Mouse (Mus musculus): ENCODE data around the gene Slc5a11.

Gene Slc5a11

GRCm38 (mm10) chr7:123214365-123215075 lies at the start of gene Slc5a11:
TSS of gene Slc5a11 (plus strand) at chr7:123214780.
- DNase-seq: no peak

DNA sequence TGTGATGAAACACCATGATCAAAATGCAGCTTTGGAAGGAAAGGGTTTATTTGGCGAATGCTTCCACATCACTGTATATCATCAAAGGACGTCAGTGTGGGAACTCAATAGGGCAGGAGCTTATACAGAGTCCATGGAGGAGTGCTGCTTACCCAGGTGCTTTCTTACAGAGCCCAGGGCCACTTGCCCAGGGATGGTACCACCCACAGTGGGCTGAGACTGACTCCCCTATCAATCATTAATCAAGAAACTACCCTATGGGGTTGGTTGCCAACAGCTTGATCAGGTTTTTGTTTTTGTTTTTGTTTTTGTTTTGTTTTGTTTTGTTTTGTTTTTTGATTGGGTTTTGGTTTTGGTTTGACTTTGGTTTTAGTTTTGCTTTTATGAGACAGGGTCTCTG lies 47.1 kb upstream of the Slc5a11 start:
- no peak for DNase-seq

DNA sequence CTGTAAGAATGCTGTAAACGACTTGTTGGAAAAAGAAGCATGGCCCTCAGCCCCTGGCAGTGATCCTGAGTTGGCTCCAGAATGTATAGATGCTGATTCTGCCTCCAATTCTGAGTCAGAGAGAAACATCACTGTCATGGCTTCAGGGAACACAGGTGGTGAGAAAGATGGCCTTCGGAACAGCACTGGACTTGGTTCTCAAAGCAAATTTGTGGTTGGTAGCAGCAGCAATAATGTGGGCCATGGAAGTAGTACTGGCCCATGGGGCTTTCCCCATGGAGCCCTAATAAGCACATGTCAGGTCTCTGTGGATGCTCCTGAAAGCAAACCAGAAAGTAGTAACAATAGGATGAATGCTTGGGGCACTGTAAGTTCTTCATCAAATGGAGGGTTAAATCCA lies 45.0 kb upstream of the Slc5a11 start:
- no peak for DNase-seq

DNA sequence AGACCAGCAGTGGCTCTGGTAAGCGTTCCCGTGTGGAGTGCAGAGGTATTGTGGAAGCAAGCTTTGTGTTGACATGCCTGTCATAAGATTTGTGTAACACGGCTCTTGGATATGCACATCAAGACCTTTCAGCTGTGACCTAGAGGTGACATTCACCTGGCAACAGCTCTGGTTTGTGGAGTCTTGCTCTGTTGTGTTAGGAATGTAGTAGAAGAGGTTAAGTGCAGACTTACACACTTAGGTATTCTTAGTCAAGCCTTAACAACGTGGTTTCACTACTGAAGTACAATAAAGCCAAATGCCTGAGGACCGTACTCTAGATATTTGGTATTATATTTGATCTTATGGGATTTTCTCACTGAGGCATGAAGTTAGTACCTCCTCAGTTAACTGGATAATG lies 42.5 kb upstream of the Slc5a11 start:
- DNase-seq: no peak

GRCm38 (mm10) chr7:123177215-123177614 lies 37.4 kb upstream of the Slc5a11 start:
- no peak for DNase-seq

DNA sequence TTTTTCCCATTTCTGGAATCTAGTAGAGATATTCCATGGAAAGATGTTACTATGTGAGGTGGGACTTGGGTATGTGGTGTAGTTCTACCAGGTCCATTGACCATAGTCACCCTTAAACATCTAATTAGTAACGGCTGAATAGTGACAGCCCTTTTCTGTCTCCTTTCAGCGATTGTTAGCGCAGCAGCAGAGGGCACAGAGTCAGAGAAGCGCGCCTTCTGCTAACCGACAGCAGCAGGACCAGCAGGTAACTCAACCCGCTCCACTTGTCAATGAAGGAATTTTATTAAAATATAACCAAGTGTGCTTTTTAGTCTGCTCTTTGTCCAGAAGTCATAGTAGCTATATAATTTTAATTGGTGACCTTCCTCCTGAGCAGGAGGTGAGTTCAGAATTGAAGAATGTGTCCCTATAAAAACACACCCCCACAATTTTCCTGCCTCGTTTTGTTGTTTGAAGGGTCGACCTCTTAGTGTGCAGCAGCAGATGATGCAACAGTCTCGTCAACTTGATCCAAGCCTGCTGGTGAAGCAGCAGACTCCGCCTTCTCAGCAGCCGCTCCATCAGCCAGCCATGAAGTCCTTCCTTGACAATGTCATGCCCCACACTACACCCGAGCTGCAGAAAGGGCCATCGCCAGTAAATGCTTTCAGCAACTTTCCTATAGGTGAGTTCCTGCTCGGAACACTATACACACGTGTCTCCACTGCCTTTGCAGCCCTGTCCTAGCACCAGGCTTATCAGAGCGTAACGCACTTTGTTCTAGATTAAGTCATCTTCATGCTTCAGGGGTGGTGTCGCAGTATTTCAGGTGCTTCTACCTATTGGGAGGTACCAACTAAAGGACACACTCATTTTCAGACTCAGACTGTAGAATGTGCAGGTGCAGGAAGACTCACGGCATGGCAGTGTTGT lies 32.5 kb upstream of the Slc5a11 start:
- no peak for DNase-seq

GRCm38 (mm10) chr7:123184891-123185290 lies 29.7 kb upstream of the Slc5a11 start:
- no peak for DNase-seq

DNA sequence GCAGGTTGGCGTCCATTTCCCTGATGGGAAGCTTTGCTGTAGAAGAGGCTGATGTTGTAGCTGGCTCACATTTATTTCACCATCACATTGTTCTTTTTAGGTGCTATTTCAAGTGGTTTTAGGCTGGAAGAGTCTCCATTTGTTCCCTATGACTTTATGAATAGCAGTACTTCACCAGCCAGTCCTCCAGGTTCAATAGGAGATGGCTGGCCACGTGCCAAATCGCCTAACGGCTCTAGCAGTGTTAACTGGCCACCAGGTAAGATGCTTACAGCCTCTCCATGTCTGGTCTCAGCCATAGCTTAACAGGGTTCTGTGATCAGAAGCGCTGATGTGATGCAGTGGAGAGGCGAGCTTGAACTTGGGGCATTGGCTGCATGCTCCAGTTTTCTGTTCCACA lies 28.1 kb upstream of the Slc5a11 start:
- DNase-seq: no peak

GRCm38 (mm10) chr7:123187246-123187645 lies 27.3 kb upstream of the Slc5a11 start:
- no peak for DNase-seq

DNA sequence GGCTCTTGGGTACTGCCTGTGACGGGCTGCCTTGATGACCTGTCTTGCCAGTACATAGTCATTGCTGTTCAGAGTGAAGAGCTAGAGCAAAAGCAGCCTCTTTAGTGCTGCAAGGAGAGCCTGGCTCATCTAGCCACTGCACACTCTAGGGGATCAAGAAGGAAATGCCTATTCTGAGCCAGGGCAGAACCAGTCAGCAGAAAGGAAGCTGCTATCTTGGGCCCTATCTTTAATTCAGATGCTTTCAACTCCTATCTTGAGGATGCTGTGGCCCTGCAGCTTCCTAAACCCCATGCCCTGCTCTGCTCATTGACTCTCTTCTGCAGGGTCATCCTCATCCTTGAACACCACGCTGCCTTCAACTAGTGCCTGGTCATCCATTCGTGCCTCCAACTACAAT lies 26.1 kb upstream of the Slc5a11 start:
- DNase-seq: no peak

- DNase-seq: no peak
Observed at GRCm38 (mm10) chr7:123189762-123190161, 24.8 kb upstream of the Slc5a11 start.

DNA sequence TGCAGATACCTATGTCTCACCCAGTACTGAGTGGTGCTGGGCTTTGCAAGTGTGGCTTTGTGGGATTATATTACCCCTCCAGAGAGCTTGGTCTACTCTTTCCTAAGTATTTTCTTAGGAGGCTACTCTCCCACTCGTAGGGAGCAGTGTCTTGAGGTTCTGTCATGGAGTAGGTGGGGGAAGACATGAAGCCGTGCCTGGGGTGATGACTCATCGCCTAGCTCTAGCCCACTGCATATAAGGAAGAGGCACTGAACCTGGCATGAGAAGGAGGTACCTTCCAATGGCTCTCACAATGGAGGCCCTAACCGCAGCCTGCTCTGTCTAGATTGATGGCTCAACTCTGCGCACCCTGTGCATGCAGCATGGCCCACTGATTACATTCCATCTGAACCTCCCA lies 22.8 kb upstream of the Slc5a11 start:
- no peak for DNase-seq

DNA sequence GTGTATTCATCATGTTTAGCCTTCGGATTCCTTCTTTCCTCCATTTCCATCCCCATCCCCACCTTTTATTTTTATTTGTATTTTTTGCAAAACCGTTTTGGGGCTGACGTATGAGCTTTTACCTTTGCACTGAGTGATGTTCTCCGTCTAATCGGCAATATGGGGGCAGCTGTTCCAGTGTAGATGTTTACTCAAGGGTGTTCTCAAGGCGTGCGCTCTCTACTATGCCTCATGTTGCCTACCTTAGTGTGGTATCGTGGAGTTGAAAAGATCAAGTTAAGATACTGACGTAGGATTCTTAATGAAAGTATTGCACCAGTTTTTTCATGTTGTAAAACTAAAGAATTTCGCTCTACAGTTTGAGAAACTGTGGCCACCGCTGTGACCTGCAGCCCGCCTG lies 21.4 kb upstream of the Slc5a11 start:
- no peak for DNase-seq

GRCm38 (mm10) chr7:123194696-123195095 lies 19.9 kb upstream of the Slc5a11 start:
- DNase-seq: no peak

- DNase-seq: no peak
Observed at GRCm38 (mm10) chr7:123196432-123196831, 18.1 kb upstream of the Slc5a11 start.

DNA sequence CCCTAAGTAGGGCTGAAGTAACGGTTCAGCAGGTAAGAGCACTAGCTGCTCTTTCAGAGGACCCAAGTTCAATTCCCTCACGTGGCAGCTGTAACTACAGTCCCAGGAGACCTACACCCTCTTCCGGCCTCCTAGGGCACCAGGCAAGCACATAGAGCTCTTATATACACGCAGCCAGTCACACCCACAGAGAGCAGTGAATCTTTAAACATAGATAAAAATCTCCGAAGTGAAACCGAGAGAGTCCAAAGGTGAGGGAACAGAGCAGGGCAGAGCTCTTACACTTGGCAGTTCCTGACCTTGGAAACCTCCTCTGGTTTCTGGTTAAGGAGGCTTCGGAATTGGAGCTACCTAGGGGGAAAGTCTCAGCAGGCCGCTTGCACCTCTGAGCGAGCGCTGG lies 15.9 kb upstream of the Slc5a11 start:
- no peak for DNase-seq

DNA sequence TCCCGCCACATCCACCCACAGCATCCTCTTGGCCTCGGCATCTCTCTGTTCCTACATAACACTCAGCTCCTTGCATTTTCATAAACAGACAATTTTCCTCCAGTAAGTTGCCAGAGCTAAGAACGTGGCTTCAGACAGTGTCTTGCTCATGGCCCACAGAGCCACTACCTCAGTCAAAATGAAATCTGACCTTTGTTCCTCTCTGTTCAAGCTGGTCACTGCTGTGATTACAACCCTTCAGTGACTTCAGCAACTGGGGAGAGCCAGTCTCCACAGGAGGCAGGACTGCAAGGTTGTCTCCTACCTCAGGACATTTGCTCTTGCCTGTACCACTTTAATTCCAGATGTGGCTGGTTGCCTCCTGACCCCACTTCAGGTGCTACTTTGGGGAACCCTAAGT lies 15.4 kb upstream of the Slc5a11 start:
- no peak for DNase-seq

GRCm38 (mm10) chr7:123199656-123200206 lies 14.8 kb upstream of the Slc5a11 start:
- no peak for DNase-seq

GRCm38 (mm10) chr7:123200722-123201121 lies 13.9 kb upstream of the Slc5a11 start:
- no peak for DNase-seq

DNA sequence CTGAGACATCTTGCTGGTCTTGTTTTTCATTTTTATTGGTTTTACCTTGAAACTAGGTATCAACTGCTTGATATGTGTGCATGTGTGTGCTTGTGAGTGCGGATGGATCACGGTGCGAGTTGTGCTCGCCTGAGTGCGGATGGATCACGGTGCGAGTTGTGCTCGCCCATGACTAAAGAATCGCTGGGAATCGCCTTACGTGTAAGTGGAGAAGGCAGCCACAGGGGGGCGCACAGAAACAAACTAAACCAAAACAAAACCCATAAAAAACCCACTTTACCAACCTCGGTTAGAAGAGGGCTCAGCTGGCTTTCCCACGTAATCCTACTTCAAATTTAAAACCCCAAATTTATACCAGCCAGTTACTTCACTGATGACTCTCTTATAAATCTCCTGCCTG lies 9.3 kb upstream of the Slc5a11 start:
- no peak for DNase-seq

DNA sequence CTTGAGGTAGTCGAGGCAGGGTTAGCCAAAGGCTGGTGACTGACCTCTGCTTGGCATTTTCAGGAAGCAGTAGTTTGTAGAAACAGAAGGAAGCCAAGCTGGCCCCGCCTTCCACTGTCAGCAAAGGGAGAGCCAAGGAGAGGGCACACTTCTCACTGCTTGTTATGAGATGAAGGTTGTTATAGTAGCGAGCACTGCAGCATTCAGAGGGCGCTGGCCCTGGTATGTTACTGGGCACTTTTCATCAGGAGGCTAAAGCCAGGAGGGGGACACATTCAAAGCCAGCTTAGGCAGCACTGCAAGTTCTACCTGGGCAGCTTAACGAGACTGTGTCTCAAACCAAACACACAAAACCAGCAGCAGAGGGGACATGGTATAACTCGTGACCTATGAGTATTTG lies 7.0 kb upstream of the Slc5a11 start:
- DNase-seq: no peak

DNA sequence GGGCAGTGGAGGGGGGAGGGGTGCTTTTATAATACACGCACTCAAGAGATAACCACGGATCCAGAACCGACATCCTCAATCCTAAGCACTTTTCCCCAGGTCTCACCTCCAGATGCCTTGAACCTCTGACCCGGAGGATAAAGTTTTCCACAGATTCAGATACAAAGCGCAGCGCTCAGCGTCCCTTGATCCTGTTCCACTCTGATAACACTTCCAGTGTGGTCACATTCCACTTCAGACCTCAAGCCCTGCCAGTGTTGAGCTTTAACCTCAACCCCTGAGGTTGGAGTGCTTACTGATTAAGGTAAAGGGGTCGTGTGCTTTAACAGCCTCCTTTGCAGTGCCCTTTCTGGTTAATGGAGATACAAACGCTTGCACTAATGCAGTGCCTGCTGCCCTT lies 4.7 kb upstream of the Slc5a11 start:
- DNase-seq: no peak

- no peak for DNase-seq
Observed at GRCm38 (mm10) chr7:123211461-123211860, 3.1 kb upstream of the Slc5a11 start.

DNA sequence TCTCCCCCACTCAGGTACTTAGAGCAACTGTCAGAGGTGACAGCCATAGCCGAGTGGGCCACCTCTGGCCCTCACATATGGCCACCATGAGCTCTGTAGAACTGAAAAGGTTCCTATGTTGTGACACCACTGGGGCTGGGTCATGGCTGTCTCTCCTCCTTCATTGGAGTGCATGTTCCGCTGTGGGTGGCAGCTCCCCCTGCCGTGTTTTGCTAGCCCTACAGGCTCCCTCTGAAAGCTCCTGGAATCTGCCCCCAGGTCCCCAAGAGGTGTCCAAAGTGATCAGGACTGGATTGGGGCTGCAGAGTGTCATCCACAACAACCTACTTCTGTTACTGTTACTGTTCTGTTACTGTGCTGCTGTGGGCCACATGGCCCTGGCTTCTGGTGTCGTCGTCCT lies 2.3 kb upstream of the Slc5a11 start:
- no peak for DNase-seq
